Mouse (Mus musculus): Measurements from ENCODE around the gene Phf1.
"Not testable (repeated sequence)": the region's sequence is repeated elsewhere in the genome, so short reads cannot be mapped to it uniquely, and the experiment has no call there.

Phf1 gene

GRCm38 (mm10) chr17:26977354-26977753, 44.5 kb downstream of the Phf1 start:
- not testable (repeated sequence) for DNase-seq (ENCODE audit: low spot score)

- no peak for DNase-seq (ENCODE audit: low spot score)
Observed at GRCm38 (mm10) chr17:26979426-26979825, 46.6 kb downstream of the Phf1 start.

GRCm38 (mm10) chr17:26981050-26981449, 48.2 kb downstream of the Phf1 start:
- no peak for DNase-seq (ENCODE audit: low spot score)

GRCm38 (mm10) chr17:26983382-26983781, 50.5 kb downstream of the Phf1 start:
- no peak for DNase-seq (ENCODE audit: low spot score)

GRCm38 (mm10) chr17:26985503-26986179, 52.8 kb downstream of the Phf1 start:
- no peak for DNase-seq (ENCODE audit: low spot score)
